Mouse (Mus musculus): Measurements from ENCODE around the gene Dpp6. TPM values are rescaled to one million over a fixed set of nuclear protein-coding genes. Genes with fewer than 3 reads are reported as not detected.

Dpp6 gene
- total RNA-seq, 2 experiments from 2014 or later = 203 to 213 TPM

- no peak for DNase-seq (ENCODE audit: low spot score in 2 of 2)
These were observed 377.2 kb downstream of the Dpp6 start for GRCm38 (mm10) chr5:27194157-27194556.

DNA sequence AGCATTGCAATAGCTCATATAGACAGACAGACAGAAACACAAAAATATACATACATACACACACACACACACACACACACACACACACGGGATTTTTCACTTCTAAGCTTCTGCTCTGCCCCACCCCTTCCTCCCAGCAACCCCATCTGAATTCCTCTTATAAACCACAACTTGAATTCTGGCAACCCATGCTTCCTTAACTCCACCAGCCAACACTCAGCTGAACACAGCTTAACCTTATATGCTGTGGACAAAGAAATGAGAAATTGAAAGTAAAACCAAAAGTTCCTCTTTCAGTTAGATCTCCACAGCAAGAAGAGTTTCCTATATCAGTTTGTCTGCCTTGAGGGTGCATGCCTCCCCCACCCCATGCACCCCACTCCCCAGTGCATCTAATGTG is 378.0 kb downstream of the Dpp6 start:
- no peak for DNase-seq (ENCODE audit: low spot score in 2 of 2)

GRCm38 (mm10) chr5:27200581-27201341 is 383.8 kb downstream of the Dpp6 start:
- DNase-seq (ENCODE audit: low spot score in 2 of 2) = peak in 1 of 2 experiments; percentile 20

DNA sequence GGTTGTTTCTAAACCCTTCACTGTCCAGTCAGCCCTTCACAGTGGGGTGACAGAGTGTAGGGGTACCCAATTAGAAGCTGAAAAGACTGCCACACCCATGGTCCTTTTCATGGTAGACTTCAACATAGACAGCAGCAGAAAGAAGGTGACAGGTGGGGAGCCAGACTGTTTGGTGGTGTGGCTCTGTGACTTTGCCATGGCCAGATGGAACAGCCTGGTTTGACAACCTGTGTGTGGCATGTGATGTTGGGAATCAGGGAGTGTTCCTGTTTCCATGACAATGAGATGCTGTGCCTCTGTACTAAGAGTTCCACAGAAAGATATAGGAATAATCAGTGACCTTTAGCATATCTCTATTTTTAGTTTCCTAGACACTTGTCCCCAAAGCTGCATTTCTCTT is 386.1 kb downstream of the Dpp6 start:
- peak; percentile 52 to 55 for DNase-seq (ENCODE audit: low spot score in 2 of 2)

- no peak for DNase-seq (ENCODE audit: low spot score in 2 of 2)
These were observed 387.7 kb downstream of the Dpp6 start for GRCm38 (mm10) chr5:27204721-27205120.

- no peak for DNase-seq (ENCODE audit: low spot score in 2 of 2)
These were observed 388.8 kb downstream of the Dpp6 start for GRCm38 (mm10) chr5:27205754-27206153.

GRCm38 (mm10) chr5:27206213-27206612 is 389.2 kb downstream of the Dpp6 start:
- DNase-seq (ENCODE audit: low spot score in 2 of 2) = no peak

GRCm38 (mm10) chr5:27220116-27220515 is 403.1 kb downstream of the Dpp6 start:
- DNase-seq (ENCODE audit: low spot score in 2 of 2) = no peak

GRCm38 (mm10) chr5:27242078-27242477 is 425.1 kb downstream of the Dpp6 start:
- no peak for DNase-seq (ENCODE audit: low spot score in 2 of 2)

DNA sequence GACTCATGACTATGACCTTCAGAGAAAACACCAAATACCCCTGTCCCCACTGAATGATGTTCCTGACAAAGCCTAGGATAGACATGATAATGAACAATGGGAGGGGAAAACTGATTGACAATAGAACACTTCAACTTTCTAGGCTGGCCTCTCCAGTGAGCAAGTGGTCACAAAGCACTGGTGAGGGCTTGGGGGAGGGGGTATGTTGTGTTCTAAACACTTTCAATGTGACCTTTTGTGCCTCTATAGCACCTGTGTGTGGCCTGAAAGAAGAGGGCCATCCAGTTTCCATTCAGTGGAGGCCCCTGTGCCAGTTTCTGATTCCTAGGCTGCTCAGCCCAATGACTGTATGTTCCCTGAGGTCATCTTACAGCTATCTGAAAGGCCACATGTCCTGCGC is 426.2 kb downstream of the Dpp6 start:
- no peak for DNase-seq (ENCODE audit: low spot score in 2 of 2)

- no peak for DNase-seq (ENCODE audit: low spot score in 2 of 2)
These were observed 430.8 kb downstream of the Dpp6 start for GRCm38 (mm10) chr5:27247793-27248192.

- no peak for DNase-seq (ENCODE audit: low spot score in 2 of 2)
These were observed 431.7 kb downstream of the Dpp6 start for GRCm38 (mm10) chr5:27248685-27249084.

- no peak for DNase-seq (ENCODE audit: low spot score in 2 of 2)
These were observed 432.9 kb downstream of the Dpp6 start for GRCm38 (mm10) chr5:27249951-27250350.

DNA sequence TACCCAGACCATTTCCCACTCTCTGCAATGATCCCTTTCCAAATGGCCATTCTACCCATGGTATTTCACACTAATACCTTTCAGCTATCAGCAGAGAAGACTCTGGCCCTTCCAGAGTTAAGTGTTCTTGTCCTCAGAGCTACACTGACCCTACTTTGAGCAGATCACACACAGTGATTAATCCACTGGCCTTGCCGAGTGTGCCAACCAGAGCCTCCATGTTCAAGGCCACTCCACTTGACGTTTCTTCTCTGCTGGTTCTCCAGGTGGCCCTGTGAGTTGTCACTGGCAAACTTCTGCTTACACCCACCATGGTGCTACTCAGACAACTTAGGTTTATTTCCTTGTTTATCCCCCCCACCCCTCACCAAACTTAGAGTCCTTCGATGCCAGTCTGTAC is 433.9 kb downstream of the Dpp6 start:
- no peak for DNase-seq (ENCODE audit: low spot score in 2 of 2)

GRCm38 (mm10) chr5:27251361-27251760 is 434.4 kb downstream of the Dpp6 start:
- DNase-seq (ENCODE audit: low spot score in 2 of 2) = no peak

DNA sequence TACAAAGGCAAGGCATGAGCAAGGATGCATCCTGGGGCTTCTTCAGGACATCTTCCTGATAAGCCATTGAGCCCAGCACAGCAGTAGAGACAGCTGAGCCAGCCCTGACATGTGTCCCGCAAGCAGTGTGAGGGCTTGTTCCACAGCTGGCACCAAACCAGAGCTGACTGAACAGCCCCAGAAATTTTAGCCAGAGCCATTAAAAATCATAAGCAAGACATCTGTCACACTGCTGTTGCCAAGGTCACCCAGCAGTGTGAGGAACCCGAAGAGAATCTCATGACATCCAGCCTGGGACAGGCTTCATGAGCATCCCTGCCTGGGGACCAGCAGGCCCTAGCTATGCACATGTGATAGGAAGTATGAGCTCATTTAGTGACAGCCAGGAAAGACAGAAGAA is 438.2 kb downstream of the Dpp6 start:
- DNase-seq (ENCODE audit: low spot score in 2 of 2) = no peak

DNA sequence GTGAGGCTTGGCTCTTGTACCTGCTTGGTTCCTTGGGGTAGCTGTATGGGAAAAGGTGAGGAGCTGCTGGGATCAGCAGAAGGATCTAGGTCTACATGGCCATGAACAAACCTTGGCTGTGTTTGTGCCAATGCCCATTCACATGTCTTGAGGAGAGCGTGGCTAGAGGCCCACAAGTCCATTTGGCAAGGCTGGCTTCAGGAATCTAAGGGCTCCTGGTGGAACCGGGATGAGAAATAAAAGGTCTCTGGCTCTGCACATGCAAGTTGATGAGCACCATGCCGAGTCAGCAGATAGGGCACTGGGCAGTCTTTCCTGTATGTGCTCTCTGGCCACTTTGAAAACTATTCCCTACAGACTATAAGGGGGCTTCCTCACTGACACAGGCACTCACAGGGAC is 441.6 kb downstream of the Dpp6 start:
- DNase-seq (ENCODE audit: low spot score in 2 of 2) = no peak

DNA sequence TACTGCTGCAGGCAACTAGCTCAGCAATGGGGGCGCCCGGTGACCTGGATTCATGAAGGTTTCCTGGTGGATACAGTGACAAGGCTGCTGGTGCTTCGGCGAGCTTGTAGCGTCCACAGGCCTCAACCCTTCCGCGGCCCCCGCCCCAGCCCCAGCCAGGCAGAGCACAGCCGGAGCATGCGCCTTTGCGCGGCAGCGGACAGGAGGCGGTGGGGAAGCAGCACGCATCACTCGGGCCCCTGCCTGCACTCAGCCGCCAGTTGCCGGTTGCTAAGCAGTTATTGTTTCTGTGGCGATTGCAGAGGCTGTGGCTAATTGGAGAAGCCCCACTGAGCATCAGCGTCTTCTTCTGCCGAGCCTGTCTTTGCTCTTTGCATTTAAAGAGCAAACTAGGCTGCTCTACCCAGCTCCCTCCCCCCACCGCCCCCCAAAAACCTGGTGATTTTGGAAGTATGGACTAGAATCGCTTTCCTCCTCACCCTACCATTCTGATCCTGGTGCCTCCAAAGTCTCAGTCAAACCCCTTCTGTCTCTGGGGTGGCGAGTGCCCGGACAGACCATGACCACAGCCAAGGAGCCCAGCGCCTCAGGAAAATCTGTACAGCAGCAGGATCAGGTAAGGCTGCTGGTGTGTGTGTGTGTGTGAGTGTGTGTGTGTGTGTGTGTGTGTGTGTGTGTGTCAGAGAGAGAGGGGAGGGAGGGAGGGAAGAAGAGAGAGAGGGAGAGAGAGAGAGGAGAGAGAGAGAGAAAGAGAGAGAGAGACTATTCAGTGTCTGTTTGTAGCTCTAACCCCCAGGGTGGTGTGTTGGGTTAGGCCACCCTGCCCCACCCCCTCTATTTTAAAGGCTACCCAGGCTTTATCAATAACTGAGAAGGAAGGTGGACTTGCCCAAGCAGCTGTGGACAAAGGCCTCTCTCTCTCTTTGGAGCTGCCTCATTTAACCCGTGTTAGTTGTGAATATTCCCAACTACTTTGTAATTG is 445.0 kb downstream of the Dpp6 start:
- DNase-seq (ENCODE audit: low spot score in 2 of 2) = peak; percentile 73 to 81

- peak; percentile 15 to 24 for DNase-seq (ENCODE audit: low spot score in 2 of 2)
These were observed 445.7 kb downstream of the Dpp6 start for GRCm38 (mm10) chr5:27262751-27263150.

DNA sequence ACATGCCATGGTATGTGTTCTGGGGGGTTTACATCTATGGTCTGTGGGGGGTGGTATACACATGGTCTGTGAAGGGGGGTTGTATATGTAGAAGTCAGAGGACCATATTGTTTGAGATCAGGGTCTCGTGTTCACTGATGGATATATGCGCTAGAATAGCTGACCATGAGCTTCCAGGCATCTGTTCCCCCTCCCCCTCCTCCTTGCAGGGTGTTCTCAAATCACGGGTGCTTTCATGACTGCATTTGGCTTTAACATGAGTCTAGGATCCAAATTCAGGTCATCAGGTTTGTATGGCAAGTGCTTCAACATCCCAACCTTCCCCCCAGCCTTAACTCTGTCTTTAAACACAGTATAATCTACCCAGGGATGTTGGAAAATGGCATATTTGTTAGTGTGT is 448.3 kb downstream of the Dpp6 start:
- DNase-seq (ENCODE audit: low spot score in 2 of 2) = no peak

DNA sequence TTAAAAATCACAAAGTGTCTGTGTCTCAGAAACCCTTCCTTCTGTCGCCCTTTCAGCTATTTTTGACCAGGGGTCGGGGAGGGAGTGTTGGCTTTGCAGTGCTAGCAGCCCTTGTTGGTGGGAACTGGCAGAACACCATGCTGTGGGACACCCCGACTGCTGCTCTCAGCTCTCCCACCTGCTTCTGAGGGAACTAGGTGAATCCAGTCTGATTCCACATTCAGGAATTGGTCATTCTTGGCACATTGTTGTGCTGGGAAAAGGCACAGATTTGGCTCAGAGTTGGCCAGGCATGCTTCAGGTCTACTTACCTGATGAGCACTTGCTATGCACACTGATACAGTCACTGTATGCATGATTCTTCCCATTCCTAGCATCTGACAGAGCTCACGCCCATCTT is 454.3 kb downstream of the Dpp6 start:
- no peak for DNase-seq (ENCODE audit: low spot score in 2 of 2)

- no peak for DNase-seq (ENCODE audit: low spot score in 2 of 2)
These were observed 457.9 kb downstream of the Dpp6 start for GRCm38 (mm10) chr5:27274781-27275395.

All from layer of hippocampus, postnatal 10 days (tissue).